Mouse (Mus musculus): Measurements from ENCODE around the gene D7Ertd443e.

GRCm38 (mm10) chr7:134229899-134230298 is 155.6 kb downstream of the D7Ertd443e start:
- TF ChIP-seq MAX (IDR thresholded peaks at IDR 0.05; ENCODE audit: low read length) = no peak
- TF ChIP-seq SIN3A (IDR thresholded peaks at IDR 0.05; ENCODE audit: low read length) = no peak
- no peak for TF ChIP-seq USF1 (IDR thresholded peaks at IDR 0.05; ENCODE audit: low read depth, low read length)
- no peak for TF ChIP-seq CTCF (conservative IDR thresholded peaks at IDR 0.05 in 1 of 2, IDR thresholded peaks at IDR 0.05 in 1 of 2; ENCODE audit: low read depth in 2 of 2, low read length in 2 of 2)
- TF ChIP-seq ZC3H11A (IDR thresholded peaks at IDR 0.05; ENCODE audit: low read depth, low read length) = no peak
- no peak for TF ChIP-seq ZNF384 (IDR thresholded peaks at IDR 0.05; ENCODE audit: low read depth, low read length)
- TF ChIP-seq ZMIZ1 (IDR thresholded peaks at IDR 0.05; ENCODE audit: low read depth, low read length) = no peak
- TF ChIP-seq UBTF (IDR thresholded peaks at IDR 0.05; ENCODE audit: low read depth, low read length) = no peak

All from CH12.LX (cell line).